Mouse (Mus musculus): ENCODE data around the gene Omd.

Omd gene

GRCm38 (mm10) chr13:49608589-49609322 is 26.5 kb downstream of the Omd start:
- DNase-seq (ENCODE audit: extremely low read depth, low read depth): no peak

- no peak for DNase-seq (ENCODE audit: extremely low read depth, low read depth)
Measured at GRCm38 (mm10) chr13:49617021-49617420, 34.8 kb downstream of the Omd start.

- DNase-seq (ENCODE audit: extremely low read depth, low read depth): peak; percentile 41
Measured at GRCm38 (mm10) chr13:49618365-49618764, 36.1 kb downstream of the Omd start.

- no peak for DNase-seq (ENCODE audit: extremely low read depth, low read depth)
Measured at GRCm38 (mm10) chr13:49623216-49623615, 41.0 kb downstream of the Omd start.

- DNase-seq (ENCODE audit: extremely low read depth, low read depth): no peak
Measured at GRCm38 (mm10) chr13:49628167-49628566, 45.9 kb downstream of the Omd start.

- DNase-seq (ENCODE audit: extremely low read depth, low read depth): no peak
Measured at GRCm38 (mm10) chr13:49629076-49629475, 46.8 kb downstream of the Omd start.

- DNase-seq (ENCODE audit: extremely low read depth, low read depth): no peak
Measured at GRCm38 (mm10) chr13:49639965-49640364, 57.7 kb downstream of the Omd start.

All from MEL-GATA-1-ER (cell line).